In genomic region chr2:129084959-129085358, GRCm38 (mm10) we compare ENCODE assay signal across 9 mouse cellular contexts. TPM values are rescaled to one million over a fixed set of nuclear protein-coding genes. Genes with fewer than 3 reads are reported as not detected.
DNase-seq lines count a peak whose midpoint lies in the region; ATAC-seq and TF ChIP-seq lines count a peak whose summit lies in the region.
"Had no signal": no experiment of that assay in that cellular context is flagged by ENCODE, and none has a peak within 500 bp of the region (broad histone marks: within the 10 kb centered on the region; RNA-seq: fewer than 3 reads in every experiment).

No protein-coding gene starts in this region.

- ATAC-seq in lung, embryonic 14.5 days (ENCODE audit: insufficient read depth): no peak
- ATAC-seq in megakaryocyte progenitor cell, adult 5-6 weeks (replicated peaks; ENCODE audit: poor library complexity): peak; percentile 31; the same call in 1 of the 2 replicates

- H3K36me3 ChIP-seq in lung, embryonic 14.5 days (ENCODE audit: insufficient read depth): peaks cover 64% of the 10 kb centered on the region

- no peaks in the 10 kb centered on the region for H3K4me1 ChIP-seq in lung, embryonic 14.5 days (ENCODE audit: insufficient read depth)
- peaks cover 2% of the 10 kb centered on the region; the same call in 1 of the 2 replicates for H3K4me1 ChIP-seq in cortical plate, adult 2 months (ENCODE audit: control insufficient read depth, insufficient read depth, low read length)

- TF ChIP-seq POLR2A in cortical plate, adult 2 months (IDR thresholded peaks at IDR 0.05; ENCODE audit: extremely low read depth, insufficient read depth, low read length): no peak

- peak; percentile 80 for TF ChIP-seq CTCF in lung, embryonic 14.5 days (IDR thresholded peaks at IDR 0.05; ENCODE audit: low read depth)
- peak; percentile 61 for TF ChIP-seq CTCF in cortical plate, adult 2 months (IDR thresholded peaks at IDR 0.05; ENCODE audit: extremely low read depth, insufficient read depth, low read length)

- no peaks in the 10 kb centered on the region for H3K27me3 ChIP-seq in lung, embryonic 14.5 days (ENCODE audit: insufficient read depth, low read length)

- no peaks in the 10 kb centered on the region for H3K9me3 ChIP-seq in lung, embryonic 14.5 days (ENCODE audit: low read depth, low read length)

- no peak overlapping the region for H3K9ac ChIP-seq in lung, embryonic 14.5 days

- 48% methylated on average over 2 of the region's 2 CpGs for WGBS in lung, embryonic 14.5 days

- H3K4me3 ChIP-seq in lung, embryonic 14.5 days (ENCODE audit: low read depth, low read length): no peak overlapping the region
- no peak overlapping the region for H3K4me3 ChIP-seq in cortical plate, adult 2 months (ENCODE audit: insufficient read depth, low read length)

- H3K27ac ChIP-seq in lung, embryonic 14.5 days (ENCODE audit: low read depth): no peak overlapping the region
- no peak overlapping the region for H3K27ac ChIP-seq in cortical plate, adult 2 months (ENCODE audit: insufficient read depth, low read length)

- DNase-seq in cerebellum, postnatal 10 days: peak; percentile 54 to 66
- DNase-seq in cerebellum, adult 8-10 months: no peak
- DNase-seq in lung, embryonic 14.5 days: peak; percentile 83
- no peak for DNase-seq in lung, adult 18-20 months
- DNase-seq in urinary bladder, postnatal 36 days (ENCODE audit: low spot score in 2 of 2): no peak
- no peak for DNase-seq in gastrocnemius, adult 8-10 months (ENCODE audit: low spot score in 2 of 2)

- H3K4me2 ChIP-seq in lung, embryonic 14.5 days: no peak overlapping the region

RNA-seq across cellular contexts. Expression of gene Polr1b, which starts 15.8 kb away (rescaled TPM):
- 22.6 and 28.5 TPM in 2 replicates for polyA plus RNA-seq in lung, embryonic 14.5 days (2014; fragmentation: Nextera tagmentation; extraction: Ambion mirVana)
- 27.8 and 32.1 TPM in 2 replicates for polyA plus RNA-seq in cortical plate, adult 2 months (2012; rRNA removed)
- total RNA-seq in megakaryocyte progenitor cell, adult 5-6 weeks (2015): 19.9 and 24.2 TPM in 2 replicates
- total RNA-seq in megakaryocyte progenitor cell, adult 5-6 weeks (2017): 40.6 and 42.3 TPM in 2 replicates
- total RNA-seq in gastrocnemius, adult 8-10 months (2022): 10 to 100 TPM; 10.9 to 13.7 (median 11.3) TPM

RNA-seq across cellular contexts. Expression of gene Ttl, which starts 19.2 kb away (rescaled TPM):
- polyA plus RNA-seq in lung, embryonic 14.5 days (2014; fragmentation: Nextera tagmentation; extraction: Ambion mirVana): 16.5 and 17.5 TPM in 2 replicates
- polyA plus RNA-seq in cortical plate, adult 2 months (2012; rRNA removed): 44.1 and 45.2 TPM in 2 replicates
- total RNA-seq in megakaryocyte progenitor cell, adult 5-6 weeks (2015): 2.5 and 2.7 TPM in 2 replicates
- total RNA-seq in megakaryocyte progenitor cell, adult 5-6 weeks (2017): 3.0 and 4.9 TPM in 2 replicates
- 1 to 10 TPM; 6.2 to 9.0 (median 7.6) TPM for total RNA-seq in gastrocnemius, adult 8-10 months (2022)

RNA-seq across cellular contexts. Expression of gene Vinac1, which starts 37.0 kb away (rescaled TPM):
- polyA plus RNA-seq in lung, embryonic 14.5 days (2014; fragmentation: Nextera tagmentation; extraction: Ambion mirVana): 0.17 and 0.23 TPM in 2 replicates
- 0.10 and 0.15 TPM in 2 replicates for polyA plus RNA-seq in cortical plate, adult 2 months (2012; rRNA removed)
- not detected in 2 replicates for total RNA-seq in megakaryocyte progenitor cell, adult 5-6 weeks (2015)
- not detected in 2 replicates for total RNA-seq in megakaryocyte progenitor cell, adult 5-6 weeks (2017)
- total RNA-seq in gastrocnemius, adult 8-10 months (2022): not detected
- total RNA-seq: heart, postnatal 10 days had no signal

RNA-seq across cellular contexts. Expression of gene Chchd5, which starts 44.5 kb away (rescaled TPM):
- 25.7 and 28.2 TPM in 2 replicates for polyA plus RNA-seq in lung, embryonic 14.5 days (2014; fragmentation: Nextera tagmentation; extraction: Ambion mirVana)
- polyA plus RNA-seq in cortical plate, adult 2 months (2012; rRNA removed): 16.0 and 17.4 TPM in 2 replicates
- total RNA-seq in megakaryocyte progenitor cell, adult 5-6 weeks (2015): 15.7 and 19.4 TPM in 2 replicates
- total RNA-seq in megakaryocyte progenitor cell, adult 5-6 weeks (2017): 16.8 and 17.8 TPM in 2 replicates
- 10 to 100 TPM in 2 of 4 experiments, 1 to 10 TPM in 2; 8.5 to 11.0 (median 9.5) TPM for total RNA-seq in gastrocnemius, adult 8-10 months (2022)

Comparison
In these comparisons a context has a peak if more than half of its experiments do, and no peak if none do; other contexts are left out.
1. DNase-seq: peak in cerebellum, postnatal 10 days (2 of 2) and lung, embryonic 14.5 days (single experiment); none in cerebellum, adult 8-10 months (single experiment), lung, adult 18-20 months (0 of 2), urinary bladder, postnatal 36 days (0 of 2) and gastrocnemius, adult 8-10 months (0 of 2).